Mouse (Mus musculus): ENCODE results near the gene Hes1.

DNA sequence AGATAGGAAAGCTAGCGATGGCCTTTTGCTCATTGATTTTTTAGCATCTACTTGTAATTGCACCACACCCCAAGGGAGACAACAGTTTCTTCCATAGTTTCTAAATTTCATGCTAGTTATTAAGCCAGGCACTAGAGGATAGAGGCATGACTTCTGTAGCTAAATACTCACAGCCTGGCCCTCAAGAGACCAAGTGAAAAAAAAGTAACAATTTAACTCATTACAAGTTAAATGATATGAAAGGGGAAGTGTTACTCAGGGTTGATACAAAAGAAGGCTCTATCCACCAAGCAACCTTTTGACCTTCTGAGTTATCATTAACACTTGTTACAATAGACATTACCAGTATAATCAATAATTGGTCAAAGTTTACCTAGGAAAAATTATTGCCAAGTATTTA is 9.1 kb downstream of the Hes1 start:
- TF ChIP-seq CTCF (IDR thresholded peaks at IDR 0.05): no peak
- no peak for TF ChIP-seq POLR2A (IDR thresholded peaks at IDR 0.05; ENCODE audit: insufficient read depth, low read depth, low read length)
